Mouse (Mus musculus): ENCODE data around the gene 4930503B20Rik. TPM values are rescaled to one million over a fixed set of nuclear protein-coding genes. Genes with fewer than 3 reads are reported as not detected.

The 4930503B20Rik gene
- polyA plus RNA-seq (2015; fragmentation: Nextera tagmentation; extraction: Ambion mirVana), result 0.08 TPM in 1 of 2 replicates, not detected in the other

GRCm38 (mm10) chr3:146651217-146651616 lies at the start of gene 4930503B20Rik:
4930503B20Rik (minus strand) TSS chr3:146651317.

GRCm38 (mm10) chr3:146684811-146685675 lies 33.9 kb upstream of the 4930503B20Rik start, which contains the start of gene Samd13:
Samd13 (minus strand) TSS chr3:146685592.

GRCm38 (mm10) chr3:146615496-146615895 lies 35.6 kb downstream of the 4930503B20Rik start, which contains the start of gene Dnase2b:
Dnase2b (minus strand) TSS chr3:146615596.

Other genes starting within 250 kb of the 4930503B20Rik start
- 11.2 and 11.9 TPM in 2 replicates for gene Ssx2ip, start 246.7 kb downstream of the 4930503B20Rik start, polyA plus RNA-seq (2015; fragmentation: Nextera tagmentation; extraction: Ambion mirVana)
- gene Ctbs, start 201.5 kb downstream of the 4930503B20Rik start, polyA plus RNA-seq (2015; fragmentation: Nextera tagmentation; extraction: Ambion mirVana), result 11.8 and 15.8 TPM in 2 replicates
- 4.2 and 4.5 TPM in 2 replicates for gene Spata1, start 151.6 kb downstream of the 4930503B20Rik start, polyA plus RNA-seq (2015; fragmentation: Nextera tagmentation; extraction: Ambion mirVana)
- 1,212 and 1,504 TPM in 2 replicates for gene Gng5, start 151.5 kb downstream of the 4930503B20Rik start, polyA plus RNA-seq (2015; fragmentation: Nextera tagmentation; extraction: Ambion mirVana)
- 31.9 and 43.0 TPM in 2 replicates for gene Rpf1, start 129.9 kb downstream of the 4930503B20Rik start, polyA plus RNA-seq (2015; fragmentation: Nextera tagmentation; extraction: Ambion mirVana)
- gene Uox, start 80.9 kb downstream of the 4930503B20Rik start, polyA plus RNA-seq (2015; fragmentation: Nextera tagmentation; extraction: Ambion mirVana), result 5.7 and 9.9 TPM in 2 replicates
- gene Dnase2b, start 35.7 kb downstream of the 4930503B20Rik start, polyA plus RNA-seq (2015; fragmentation: Nextera tagmentation; extraction: Ambion mirVana), result 0.08 and 0.35 TPM in 2 replicates
- 1.1 TPM in 2 replicates for gene Samd13, start 34.3 kb upstream of the 4930503B20Rik start, polyA plus RNA-seq (2015; fragmentation: Nextera tagmentation; extraction: Ambion mirVana)
- gene Prkacb, start 161.7 kb upstream of the 4930503B20Rik start, polyA plus RNA-seq (2015; fragmentation: Nextera tagmentation; extraction: Ambion mirVana), result 50.8 and 51.8 TPM in 2 replicates
- gene Ttll7, start 201.1 kb upstream of the 4930503B20Rik start, polyA plus RNA-seq (2015; fragmentation: Nextera tagmentation; extraction: Ambion mirVana), result 1.7 and 2.4 TPM in 2 replicates